Mouse (Mus musculus) heart, postnatal 0 days (tissue): ENCODE data around the gene Tmem254c. TPM values are rescaled to one million over a fixed set of nuclear protein-coding genes. Genes with fewer than 3 reads are reported as not detected.
"Not testable (repeated sequence)": the region's sequence is repeated elsewhere in the genome, so short reads cannot be mapped to it uniquely, and the experiment has no call there.

Experiments
- ATAC-seq: fragments of 200-750 bp; cut with Nextera tagmentation; 2 replicates; pipeline ENCODE4 v1.8.0; 2017; ENCODE audit warnings: low read depth, moderate number of reproducible peaks, moderate library complexity; ENCODE audit not compliant: insufficient read depth
- DNase-seq: peaks from one replicate; pipeline ENCODE4 v3.0.0-alpha.2; 2016; ENCODE audit warnings: low spot score
- H3K27ac ChIP-seq: fragments of 300-500 bp; sonication (generic); 2 replicates; pipeline ENCODE4 v1.5.1; 2014; ENCODE audit warnings: low read depth, mild to moderate bottlenecking
- H3K27me3 ChIP-seq: fragments of 300-500 bp; sonication (generic); 2 replicates; pipeline ENCODE4 v1.6.1; 2014; ENCODE audit warnings: low read length, mixed read lengths; ENCODE audit not compliant: control insufficient read depth, insufficient read depth
- H3K36me3 ChIP-seq: fragments of 300-500 bp; sonication (generic); replicated peaks from 2 replicates; pipeline ENCODE4 v1.6.1; 2014; ENCODE audit warnings: low read length, mixed read lengths; ENCODE audit not compliant: control insufficient read depth, insufficient read depth
- H3K4me1 ChIP-seq: fragments of 300-500 bp; sonication (generic); 2 replicates; pipeline ENCODE4 v1.6.1; 2014; ENCODE audit warnings: antibody characterized with exemption; ENCODE audit not compliant: control insufficient read depth, insufficient read depth
- H3K4me2 ChIP-seq: fragments of 300-500 bp; sonication (generic); 2 replicates; pipeline ENCODE4 v1.6.1; 2014; ENCODE audit warnings: low read depth, mild to moderate bottlenecking, low read length, moderate library complexity
- H3K4me3 ChIP-seq: fragments of 300-500 bp; sonication (generic); 2 replicates; pipeline ENCODE4 v1.5.1; 2014; ENCODE audit warnings: low read depth, low read length
- H3K9ac ChIP-seq: fragments of 300-500 bp; sonication (generic); replicated peaks from 2 replicates; pipeline ENCODE4 v1.6.1; 2014; ENCODE audit warnings: low read depth, low read length, mixed read lengths
- H3K9me3 ChIP-seq: fragments of 300-500 bp; sonication (generic); replicated peaks from 2 replicates; pipeline ENCODE4 v1.6.1; 2016; ENCODE audit warnings: low read length; ENCODE audit not compliant: control insufficient read depth
- WGBS: fragments of 180-500 bp; shearing (Covaris S2); extraction: QIAGEN DNeasy Blood & Tissue Kit; methylation state at CpG from one replicate; pipeline ENCODE4 v1.1.7; 2014; 5-methylcytosine and 5-hydroxymethylcytosine counted together
- polyA plus RNA-seq: library from polyadenylated mRNA; unstranded; fragments of >200 nt; fragmentation: Nextera tagmentation; extraction: Ambion mirVana; gene quantifications from 2 replicates; pipeline ENCODE4 v1.2.1, GENCODE M21; 2015
- total RNA-seq: library from RNA; depleted of rRNA; stranded (reverse); fragments of >200 nt; gene quantifications from 2 replicates; pipeline ENCODE4 v1.2.3, GENCODE M21; 2014; ENCODE audit warnings: low replicate concordance; rRNA removed

The Tmem254c gene
- total and polyA plus RNA-seq, 2 experiments from 2014 or later: 9.0 to 17.5 TPM

DNA sequence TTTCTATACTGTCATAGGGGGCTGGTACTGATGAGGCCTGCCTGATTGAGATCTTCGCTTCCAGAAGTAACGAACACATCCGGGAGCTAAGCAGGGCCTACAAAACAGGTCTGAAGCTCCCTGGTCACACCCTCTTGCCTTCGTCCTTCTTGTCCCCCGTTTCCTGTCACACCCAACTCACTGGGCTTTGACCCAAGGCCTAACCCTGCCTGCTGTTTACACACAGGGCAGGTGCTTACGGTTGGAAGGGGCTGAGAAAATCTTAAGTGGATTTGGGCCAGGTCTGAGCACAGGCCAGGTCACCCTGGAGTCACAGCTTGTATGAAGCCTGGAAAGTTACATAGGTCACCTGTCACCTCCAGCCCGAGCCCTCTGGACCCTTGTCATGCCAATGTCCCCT lies 50.7 kb downstream of the Tmem254c start:
- not testable (repeated sequence) for H3K27me3 ChIP-seq, H3K9ac ChIP-seq, H3K4me3 ChIP-seq, H3K4me1 ChIP-seq, H3K4me2 ChIP-seq, H3K9me3 ChIP-seq, H3K36me3 ChIP-seq, ATAC-seq, DNase-seq, H3K27ac ChIP-seq
- no CpG with 5 or more reads among the region's 7 CpGs for WGBS

Other genes starting within 250 kb of the Tmem254c start
- 21.1 and 46.2 TPM in 2 replicates for gene Anxa11, start 225.2 kb downstream of the Tmem254c start, total RNA-seq
- 34.9 and 36.8 TPM in 2 replicates for gene Anxa11, start 225.2 kb downstream of the Tmem254c start, polyA plus RNA-seq
- gene Plac9a, start 164.3 kb downstream of the Tmem254c start, total RNA-seq: not detected in 2 replicates
- gene Plac9a, start 164.3 kb downstream of the Tmem254c start, polyA plus RNA-seq: 0.31 and 2.3 TPM in 2 replicates
- 8.8 TPM in 1 of 2 replicates, not detected in the other for gene Tmem254a, start 139.7 kb downstream of the Tmem254c start, total RNA-seq
- 1.6 and 2.3 TPM in 2 replicates for gene Tmem254a, start 139.7 kb downstream of the Tmem254c start, polyA plus RNA-seq
- gene Cphx1, start 129.1 kb downstream of the Tmem254c start, total RNA-seq: not detected in 2 replicates
- 0.10 TPM in 1 of 2 replicates, not detected in the other for gene Cphx1, start 129.1 kb downstream of the Tmem254c start, polyA plus RNA-seq
- gene Duxbl1, start 88.8 kb downstream of the Tmem254c start, total RNA-seq: 0.46 and 2.4 TPM in 2 replicates
- 0.23 and 0.26 TPM in 2 replicates for gene Duxbl1, start 88.8 kb downstream of the Tmem254c start, polyA plus RNA-seq
- 99.6 and 106 TPM in 2 replicates for gene Gm9780, start 24.6 kb downstream of the Tmem254c start, total RNA-seq
- 24.3 and 38.1 TPM in 2 replicates for gene Gm9780, start 24.6 kb downstream of the Tmem254c start, polyA plus RNA-seq
- gene Cphx2, start 14.2 kb upstream of the Tmem254c start, total RNA-seq: not detected in 2 replicates
- not detected in 2 replicates for gene Cphx2, start 14.2 kb upstream of the Tmem254c start, polyA plus RNA-seq
- gene Cphx3, start 14.9 kb upstream of the Tmem254c start, total RNA-seq: not detected in 2 replicates
- gene Cphx3, start 14.9 kb upstream of the Tmem254c start, polyA plus RNA-seq: not detected in 2 replicates
- gene Duxbl2, start 51.0 kb upstream of the Tmem254c start, total RNA-seq: 0.23 and 0.81 TPM in 2 replicates
- gene Duxbl2, start 51.0 kb upstream of the Tmem254c start, polyA plus RNA-seq: not detected in 2 replicates
- 7.0 and 26.5 TPM in 2 replicates for gene Plac9b, start 115.1 kb upstream of the Tmem254c start, total RNA-seq
- 28.7 and 34.6 TPM in 2 replicates for gene Plac9b, start 115.1 kb upstream of the Tmem254c start, polyA plus RNA-seq
- 5.1 and 29.2 TPM in 2 replicates for gene Tmem254b, start 139.7 kb upstream of the Tmem254c start, total RNA-seq
- 14.6 and 16.2 TPM in 2 replicates for gene Tmem254b, start 139.7 kb upstream of the Tmem254c start, polyA plus RNA-seq
- 0.23 TPM in 1 of 2 replicates, not detected in the other for gene Duxbl3, start 190.6 kb upstream of the Tmem254c start, total RNA-seq
- 0.55 and 0.70 TPM in 2 replicates for gene Duxbl3, start 190.6 kb upstream of the Tmem254c start, polyA plus RNA-seq